Mouse (Mus musculus) liver, embryonic 14.5 days (tissue): ENCODE results near the gene Endod1. TPM values are rescaled to one million over a fixed set of nuclear protein-coding genes. Genes with fewer than 3 reads are reported as not detected.
A peak's percentile ranks its signal among the peaks of the same experiment; 100 is the strongest.

Experiments used
- ATAC-seq: fragments of 200-750 bp; cut with Nextera tagmentation; 2 replicates; pipeline ENCODE4 v1.8.0; 2017; ENCODE audit warnings: moderate number of reproducible peaks, mild to moderate bottlenecking, moderate library complexity; ENCODE audit not compliant: insufficient read depth
- DNase-seq, 3 experiments: peaks; one replicate each; pipeline ENCODE4 v3.0.0-alpha.2; 2012 to 2013; ENCODE audit warnings: low read depth in 3 of 3, low spot score in 3 of 3
- H3K27ac ChIP-seq: fragments of 300-500 bp; sonication (generic); 2 replicates; pipeline ENCODE4 v1.5.1; 2014; ENCODE audit warnings: moderate library complexity, mild to moderate bottlenecking, control low read depth, inconsistent platforms
- H3K27me3 ChIP-seq: fragments of 300-500 bp; sonication (generic); 2 replicates; pipeline ENCODE4 v1.6.1; 2014; ENCODE audit warnings: mild to moderate bottlenecking, low read length, moderate library complexity; ENCODE audit not compliant: control insufficient read depth, insufficient read depth
- H3K36me3 ChIP-seq: fragments of 300-500 bp; sonication (generic); replicated peaks from 2 replicates; pipeline ENCODE4 v1.6.1; 2014; ENCODE audit warnings: low read depth; ENCODE audit not compliant: control insufficient read depth, insufficient read depth
- H3K4me1 ChIP-seq, 2 experiments: fragments of 200-500 bp in 1 of 2; fragments of 300-500 bp in 1 of 2; sonication (generic) in 1 of 2; replicated peaks; 2 replicates each; pipeline ENCODE4 v1.6.1; 2012 to 2014; ENCODE audit warnings: antibody characterized with exemption in 1 of 2, inconsistent platforms in 1 of 2, low read length in 1 of 2; ENCODE audit not compliant: control insufficient read depth in 2 of 2, insufficient read depth in 2 of 2
- H3K4me2 ChIP-seq: fragments of 300-500 bp; sonication (generic); 2 replicates; pipeline ENCODE4 v1.6.1; 2014; ENCODE audit warnings: low read depth, mild to moderate bottlenecking, control low read depth, moderate library complexity
- H3K4me3 ChIP-seq, 2 experiments: fragments of 200-500 bp in 1 of 2; fragments of 300-500 bp in 1 of 2; sonication (generic) in 1 of 2; 2 replicates each; pipeline ENCODE4 v1.5.1; 2012 to 2014; ENCODE audit warnings: low read depth in 2 of 2, low read length in 2 of 2, mild to moderate bottlenecking in 2 of 2, control low read depth in 1 of 2, inconsistent platforms in 1 of 2, moderate library complexity in 1 of 2; ENCODE audit not compliant: insufficient read depth in 1 of 2
- H3K9ac ChIP-seq: fragments of 300-500 bp; sonication (generic); replicated peaks from 2 replicates; pipeline ENCODE4 v1.6.1; 2014; ENCODE audit warnings: mild to moderate bottlenecking, control low read depth, moderate library complexity
- H3K9me3 ChIP-seq: fragments of 300-500 bp; sonication (generic); 2 replicates; pipeline ENCODE4 v1.6.1; 2016; ENCODE audit warnings: low read length, mixed read lengths; ENCODE audit not compliant: control insufficient read depth
- CTCF ChIP-seq: IDR thresholded peaks from 2 replicates; pipeline ENCODE4 v1.5.1; 2016; ENCODE audit warnings: antibody characterized with exemption, low read depth, control low read depth
- EP300 ChIP-seq: IDR thresholded peaks from 2 replicates; pipeline ENCODE4 v1.6.1; 2016; ENCODE audit warnings: antibody characterized with exemption, low read depth
- WGBS: fragments of 180-500 bp; shearing (Covaris S2); extraction: QIAGEN DNeasy Blood & Tissue Kit; methylation state at CpG from one replicate; pipeline ENCODE4 v1.1.7; 2014; ENCODE audit not compliant: insufficient replicate concordance; 5-methylcytosine and 5-hydroxymethylcytosine counted together
- polyA plus RNA-seq, 2 experiments: library from polyadenylated mRNA; depleted of rRNA in 1 of 2; stranded (reverse) in 1 of 2; unstranded in 1 of 2; fragments of >200 nt; fragmentation: Nextera tagmentation in 1 of 2; extraction: Ambion mirVana in 1 of 2; gene quantifications; 2 replicates each; pipeline versions ENCODE4 v1.2.1 to v1.2.3; 2012 to 2014

Endod1 gene
- polyA plus RNA-seq, 2 experiments: 22.3 to 42.3 TPM

GRCm38 (mm10) chr9:14382256-14382791 is 1.0 kb upstream of the Endod1 start:
- H3K4me1 ChIP-seq: peaks cover 36 to 50% of the 10 kb centered on the region in 2 experiments
- H3K9me3 ChIP-seq: no peaks in the 10 kb centered on the region
- H3K9ac ChIP-seq: no peak overlapping the region; the same call in 1 of the 2 replicates
- DNase-seq (no peak), ATAC-seq (no peak)
- H3K4me3 ChIP-seq: no peak overlapping the region
- 62% methylated on average over 5 of the region's 5 CpGs for WGBS
- peak overlapping the region; percentile 80 for H3K4me2 ChIP-seq
- TF ChIP-seq CTCF: no peak
- TF ChIP-seq EP300: no peak
- no peaks in the 10 kb centered on the region for H3K27me3 ChIP-seq
- H3K27ac ChIP-seq: peak overlapping the region; percentile 64
- peaks cover 12% of the 10 kb centered on the region for H3K36me3 ChIP-seq

- DNase-seq (peak; percentile 70 to 75 (median 70)), ATAC-seq (peak; percentile 95)
- Histone ChIP-seq H3K27ac (peak overlapping the region; percentile 64), H3K9ac (peak overlapping the region; percentile 93), H3K4me3 (peak overlapping the region; percentile 94 to 95), H3K27me3 (no peaks in the 10 kb centered on the region), H3K4me1 (peaks cover 24 to 37% of the 10 kb centered on the region in 2 experiments), H3K4me2 (peak overlapping the region; percentile 80), H3K36me3 (peaks cover 22% of the 10 kb centered on the region), H3K9me3 (no peaks in the 10 kb centered on the region)
- WGBS: under 1% methylated on average over 76 of the region's 76 CpGs
- TF ChIP-seq CTCF (peak; percentile 61), EP300 (no peak)
Measured at GRCm38 (mm10) chr9:14380386-14381285, 671 bp downstream of the Endod1 start.

GRCm38 (mm10) chr9:14379769-14380385 is 1.4 kb downstream of the Endod1 start:
- Histone ChIP-seq H3K27ac (peak overlapping the region; percentile 64), H3K27me3 (no peaks in the 10 kb centered on the region), H3K36me3 (peaks cover 24% of the 10 kb centered on the region), H3K9me3 (no peaks in the 10 kb centered on the region), H3K9ac (peak overlapping the region; percentile 93), H3K4me1 (peaks cover 25 to 42% of the 10 kb centered on the region in 2 experiments), H3K4me3 (peak overlapping the region; percentile 94 to 95), H3K4me2 (peak overlapping the region; percentile 80)
- DNase-seq (no peak), ATAC-seq (no peak)
- no peak for TF ChIP-seq CTCF
- TF ChIP-seq EP300: no peak
- 23% methylated on average over 8 of the region's 8 CpGs for WGBS

GRCm38 (mm10) chr9:14378151-14378550 is 3.2 kb downstream of the Endod1 start:
- TF ChIP-seq EP300: no peak
- no peak for TF ChIP-seq CTCF
- ATAC-seq (no peak), DNase-seq (no peak)
- Histone ChIP-seq H3K9ac (peak overlapping the region; percentile 23), H3K4me3 (peak overlapping the region; percentile 94 to 95; a peak in 3 of 4 replicates), H3K27ac (no peak overlapping the region), H3K9me3 (no peaks in the 10 kb centered on the region), H3K4me1 (peaks cover 18 to 44% of the 10 kb centered on the region in 2 experiments), H3K4me2 (peak overlapping the region; percentile 80), H3K27me3 (no peaks in the 10 kb centered on the region), H3K36me3 (peaks cover 38% of the 10 kb centered on the region)
- WGBS: 98% methylated on average over 2 of the region's 2 CpGs

- Histone ChIP-seq H3K27me3 (no peaks in the 10 kb centered on the region), H3K4me1 (peaks cover 17 to 41% of the 10 kb centered on the region in 2 experiments), H3K9me3 (no peaks in the 10 kb centered on the region), H3K36me3 (peaks cover 46% of the 10 kb centered on the region), H3K27ac (no peak overlapping the region), H3K9ac (no peak overlapping the region), H3K4me3 (no peak overlapping the region), H3K4me2 (no peak overlapping the region; the same call in 1 of the 2 replicates)
- DNase-seq (no peak), ATAC-seq (no peak)
- TF ChIP-seq EP300 (no peak), CTCF (no peak)
- WGBS: 85% methylated on average over 4 of the region's 4 CpGs
Measured at GRCm38 (mm10) chr9:14376149-14376548, 5.2 kb downstream of the Endod1 start.
